Mouse (Mus musculus): ENCODE measurements at regions not wholly inside any gene's neighbourhood (a gene's known extent, or its start where the extent isn't known, plus 50 kb on each side); places are given as distances from the start of the nearest gene placed in this dataset.
"Not testable (repeated sequence)": the region's sequence is repeated elsewhere in the genome, so short reads cannot be mapped to it uniquely, and the experiment has no call there.

DNA sequence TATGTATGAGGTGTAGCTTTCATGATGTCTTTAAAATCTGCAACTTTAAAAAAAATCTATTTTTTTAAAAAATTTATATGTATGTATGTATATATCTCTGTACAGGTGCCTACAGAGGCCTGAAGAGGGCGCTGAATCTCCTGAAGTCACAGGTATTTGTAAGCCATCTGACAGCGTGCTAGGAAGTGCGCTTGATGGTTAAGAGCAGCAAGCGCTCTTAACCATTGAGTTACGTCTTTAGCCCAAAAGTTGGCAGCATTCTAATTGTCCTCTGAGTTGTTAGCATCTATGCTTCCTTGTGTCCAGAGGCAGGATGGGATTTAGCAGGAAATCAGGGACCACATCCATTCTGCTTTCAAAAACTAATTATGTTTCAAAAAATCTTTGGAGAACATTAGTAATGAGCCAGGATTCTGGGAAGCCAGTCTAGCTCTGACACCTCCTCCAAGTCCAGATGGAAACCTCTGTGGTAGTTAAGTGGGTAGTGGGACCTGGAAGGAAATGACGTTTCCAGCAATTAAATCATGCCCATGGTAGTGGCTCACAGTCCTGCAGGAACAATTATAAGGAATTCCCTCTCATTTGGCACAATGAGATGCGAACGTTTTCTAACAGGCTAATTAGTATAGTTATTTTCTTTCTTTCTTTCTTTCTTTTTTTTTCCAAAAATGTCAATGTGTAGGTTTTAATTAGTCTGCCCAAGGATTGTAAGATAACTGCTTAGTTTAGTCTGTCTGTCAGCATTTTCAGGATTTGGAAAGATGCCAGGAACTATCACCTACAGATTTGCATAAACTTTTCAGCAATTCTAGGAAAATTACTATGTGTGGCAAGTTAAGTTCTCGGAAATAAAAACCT lies 333.3 kb upstream of the Tmpo start:
- no peak for ATAC-seq (replicated peaks; ENCODE audit: insufficient number of reproducible peaks, low FRiP score, low TSS enrichment, poor library complexity, severe bottlenecking)

DNA sequence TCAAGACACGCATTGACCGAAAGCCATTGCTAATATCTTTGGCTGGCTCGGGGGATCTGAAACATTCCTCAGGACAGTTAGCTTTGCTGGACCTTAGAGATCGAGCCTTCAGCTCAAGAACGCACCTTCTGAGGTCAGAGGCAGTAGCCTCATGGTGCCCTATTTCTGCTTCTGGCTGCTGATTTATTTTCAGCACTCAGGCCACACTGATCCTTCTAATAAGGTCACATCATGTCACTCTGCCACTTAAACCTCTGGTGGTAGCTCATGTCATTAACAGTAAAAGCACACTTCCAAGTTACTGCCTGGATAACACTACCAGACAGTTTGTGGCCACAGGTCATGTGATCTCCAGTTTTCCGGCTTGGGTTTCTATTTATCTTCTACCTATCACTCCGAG lies 325.9 kb upstream of the Tmpo start:
- ATAC-seq (replicated peaks; ENCODE audit: insufficient number of reproducible peaks, low FRiP score, low TSS enrichment, poor library complexity, severe bottlenecking) = no peak

DNA sequence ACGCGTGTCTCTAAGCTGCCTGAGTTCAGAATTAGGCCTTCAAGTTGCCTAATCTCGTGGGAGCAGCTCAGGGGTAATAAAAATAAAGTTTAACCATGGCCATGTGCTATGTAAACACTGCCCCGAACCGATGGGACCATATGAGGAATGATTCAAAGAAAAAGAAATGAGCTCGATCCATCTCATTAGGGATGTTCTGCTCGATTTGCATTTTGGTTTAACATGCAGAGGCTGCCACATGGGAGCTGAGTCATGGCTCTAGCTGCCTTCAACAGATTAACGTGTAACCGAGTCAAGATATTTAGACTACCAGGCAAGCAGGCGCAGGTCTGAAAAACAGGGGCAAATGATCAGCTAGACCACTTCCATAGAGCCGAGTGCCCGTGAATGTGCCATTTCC lies 323.8 kb upstream of the Tmpo start:
- ATAC-seq (replicated peaks; ENCODE audit: insufficient number of reproducible peaks, low FRiP score, low TSS enrichment, poor library complexity, severe bottlenecking) = no peak

DNA sequence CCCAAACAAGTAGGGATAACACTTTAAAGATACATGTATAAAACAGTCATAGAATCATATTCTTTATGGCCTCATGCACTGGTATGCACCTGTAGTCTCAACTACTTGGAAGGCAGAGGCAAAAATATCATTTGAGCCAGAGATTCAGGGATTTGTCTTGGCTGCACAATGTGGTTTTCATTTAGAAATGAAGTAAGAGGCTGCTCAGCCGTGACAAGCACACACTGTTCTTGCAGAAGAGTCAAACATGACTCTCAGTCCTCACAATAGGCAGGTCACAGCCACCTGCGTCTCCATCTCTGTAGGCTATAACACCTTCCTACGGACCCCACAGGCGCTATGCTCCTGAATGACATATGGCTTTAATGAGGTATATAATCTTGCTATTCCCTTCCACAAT lies 317.4 kb upstream of the Tmpo start:
- ATAC-seq (replicated peaks; ENCODE audit: insufficient number of reproducible peaks, low FRiP score, low TSS enrichment, poor library complexity, severe bottlenecking) = no peak

DNA sequence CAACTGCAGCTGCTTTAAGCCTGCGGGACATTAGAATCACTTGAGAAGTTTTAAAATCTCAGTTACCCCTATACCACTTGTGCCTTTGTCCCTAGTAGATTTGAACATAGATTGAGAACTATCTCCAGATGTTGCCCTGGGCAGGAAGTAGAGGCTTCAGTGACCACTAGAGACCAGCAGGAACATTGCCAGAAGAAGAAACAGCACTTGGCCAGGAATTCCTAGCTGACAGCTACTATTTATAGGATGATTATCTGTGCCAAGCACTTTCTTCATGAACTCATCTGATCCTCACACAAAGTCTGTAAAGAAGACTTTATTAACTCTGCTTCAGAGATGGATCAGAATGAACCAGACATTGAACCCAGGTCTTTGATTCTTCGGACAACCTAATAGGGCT lies 283.6 kb upstream of the Tmpo start:
- no peak for ATAC-seq (replicated peaks; ENCODE audit: insufficient number of reproducible peaks, low FRiP score, low TSS enrichment, poor library complexity, severe bottlenecking)

DNA sequence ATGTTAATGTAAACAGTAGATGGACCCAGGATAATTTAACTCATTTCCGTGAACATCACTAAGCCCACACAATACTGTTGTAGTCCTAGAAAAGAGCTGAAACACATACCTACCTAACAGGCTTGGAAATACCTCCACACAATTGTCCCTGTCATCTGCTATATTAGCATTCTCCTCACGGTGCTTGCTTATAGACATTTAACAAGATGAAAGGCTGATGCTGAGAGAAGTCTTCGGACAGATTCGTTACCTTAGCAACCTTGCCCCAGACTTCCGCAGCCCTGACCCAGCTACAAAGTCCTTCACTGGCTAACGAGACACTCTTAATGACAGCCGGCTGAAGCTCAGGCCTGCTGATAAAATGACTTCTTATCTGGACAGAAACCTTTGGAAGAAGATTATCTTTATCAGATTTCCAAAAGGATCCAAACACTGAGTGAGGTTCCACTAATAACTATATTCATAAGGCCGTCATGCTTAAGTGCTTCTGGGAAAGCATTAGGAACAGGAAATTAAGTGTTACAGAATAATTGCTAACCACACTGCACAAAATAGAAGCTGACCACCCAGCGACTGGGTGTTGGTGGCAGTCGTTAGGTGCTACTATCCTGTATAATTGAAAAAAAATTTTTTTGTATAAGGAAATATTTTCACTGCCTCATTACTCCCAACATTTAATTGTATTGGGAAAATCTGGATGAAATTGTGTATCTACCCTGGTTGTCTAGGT lies 267.0 kb upstream of the Tmpo start:
- no peak for ATAC-seq (replicated peaks; ENCODE audit: insufficient number of reproducible peaks, low FRiP score, low TSS enrichment, poor library complexity, severe bottlenecking)

DNA sequence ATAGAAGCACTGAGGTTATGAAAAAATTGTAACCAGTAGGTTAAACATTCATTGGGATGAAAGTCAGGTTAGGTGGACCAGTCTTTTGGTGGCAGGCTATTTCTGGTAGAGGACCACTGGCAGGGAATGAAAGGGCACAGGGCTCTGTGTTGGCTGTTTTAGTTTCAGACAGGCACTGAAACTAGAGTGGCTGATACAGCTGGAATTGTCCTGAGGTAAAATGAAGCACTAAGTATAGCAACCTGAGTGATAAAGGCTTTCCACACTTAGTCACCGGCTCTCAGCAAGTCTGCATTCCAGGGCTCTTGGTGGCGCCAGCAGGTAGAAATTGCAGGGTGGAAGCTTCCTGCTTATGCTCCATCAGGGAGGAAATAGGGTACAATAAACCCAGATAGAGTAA lies 262.2 kb upstream of the Tmpo start:
- no peak for ATAC-seq (replicated peaks; ENCODE audit: insufficient number of reproducible peaks, low FRiP score, low TSS enrichment, poor library complexity, severe bottlenecking)

DNA sequence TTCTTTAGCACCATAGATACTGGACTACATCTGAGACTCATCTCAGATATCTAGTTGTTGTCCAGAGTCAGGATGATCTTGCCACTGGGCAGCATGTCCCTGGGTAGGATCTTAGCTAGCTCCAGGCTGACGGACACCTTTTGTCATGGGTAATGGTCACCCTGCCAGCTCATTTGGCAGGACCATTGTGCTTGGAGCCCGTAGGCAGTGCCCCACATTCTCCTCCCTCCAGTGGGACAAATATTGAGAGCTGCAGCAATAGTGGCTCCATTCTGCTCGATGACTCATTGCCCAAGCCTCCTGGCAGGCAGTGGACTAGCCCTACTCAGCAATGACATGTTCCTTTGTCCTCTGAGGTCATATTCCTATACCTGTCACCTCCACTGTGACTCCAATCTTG lies 258.9 kb upstream of the Tmpo start:
- ATAC-seq (replicated peaks; ENCODE audit: insufficient number of reproducible peaks, low FRiP score, low TSS enrichment, poor library complexity, severe bottlenecking) = no peak

DNA sequence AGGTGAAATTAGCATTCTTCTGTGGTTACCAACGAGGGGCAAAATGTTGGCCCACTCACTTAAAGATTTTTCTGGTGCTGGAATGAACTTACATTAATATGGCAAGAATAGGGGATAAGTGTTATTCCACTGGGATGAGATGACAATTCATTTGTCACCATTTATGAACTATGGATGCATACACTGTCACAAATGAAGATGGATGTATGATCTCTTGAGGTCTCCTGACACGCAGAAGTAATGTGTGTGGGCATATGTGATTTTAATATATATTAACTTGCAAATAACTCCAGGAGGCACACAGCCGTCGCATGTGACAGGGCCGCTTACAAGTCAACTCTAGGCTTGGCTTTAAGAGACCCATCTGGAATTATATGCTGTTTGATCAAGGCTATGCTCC lies 256.8 kb upstream of the Tmpo start:
- no peak for ATAC-seq (replicated peaks; ENCODE audit: insufficient number of reproducible peaks, low FRiP score, low TSS enrichment, poor library complexity, severe bottlenecking)

DNA sequence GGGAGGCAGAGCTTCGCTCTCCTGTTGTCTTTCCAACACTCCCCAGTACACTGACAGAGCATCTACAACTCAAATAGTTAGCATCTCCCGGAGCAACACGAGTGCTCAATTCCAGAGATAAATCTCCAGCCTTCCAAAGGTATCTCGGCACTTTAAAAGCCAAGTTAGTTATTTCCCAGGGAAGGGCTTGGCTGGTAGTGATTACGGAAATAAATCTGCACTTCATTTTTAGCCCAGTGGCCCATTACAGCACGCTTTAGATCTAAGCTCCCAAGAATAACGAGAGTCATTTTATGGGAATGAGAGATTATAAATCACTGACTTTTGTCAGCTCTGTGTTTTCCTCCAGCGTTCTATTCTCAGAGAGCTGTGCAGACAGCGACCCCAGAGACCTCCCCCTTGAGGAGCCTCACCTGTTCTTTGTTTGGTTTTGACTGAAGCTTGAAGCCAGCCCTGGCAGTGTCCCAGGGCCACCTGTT lies 255.0 kb upstream of the Tmpo start:
- no peak for ATAC-seq (replicated peaks; ENCODE audit: insufficient number of reproducible peaks, low FRiP score, low TSS enrichment, poor library complexity, severe bottlenecking)

DNA sequence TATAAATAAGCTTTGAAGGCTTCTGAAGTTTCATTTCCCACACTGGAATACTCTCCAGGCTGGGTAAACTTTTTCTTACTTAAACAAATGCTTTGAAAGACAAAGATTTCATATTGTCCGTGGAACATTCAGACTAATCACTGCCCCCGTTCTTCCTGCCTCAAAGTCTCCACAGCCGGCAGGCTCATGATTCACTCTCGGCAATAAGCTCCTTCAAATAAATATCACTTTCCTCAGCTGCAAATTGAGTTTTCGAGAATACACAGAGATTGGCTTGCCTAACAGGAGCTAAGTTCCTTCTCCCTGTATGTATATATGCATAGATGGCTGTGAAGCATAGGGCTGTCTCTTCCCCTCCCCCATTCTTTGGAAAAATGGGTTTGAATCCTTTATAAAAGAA lies 249.2 kb upstream of the Tmpo start:
- no peak for ATAC-seq (replicated peaks; ENCODE audit: insufficient number of reproducible peaks, low FRiP score, low TSS enrichment, poor library complexity, severe bottlenecking)

DNA sequence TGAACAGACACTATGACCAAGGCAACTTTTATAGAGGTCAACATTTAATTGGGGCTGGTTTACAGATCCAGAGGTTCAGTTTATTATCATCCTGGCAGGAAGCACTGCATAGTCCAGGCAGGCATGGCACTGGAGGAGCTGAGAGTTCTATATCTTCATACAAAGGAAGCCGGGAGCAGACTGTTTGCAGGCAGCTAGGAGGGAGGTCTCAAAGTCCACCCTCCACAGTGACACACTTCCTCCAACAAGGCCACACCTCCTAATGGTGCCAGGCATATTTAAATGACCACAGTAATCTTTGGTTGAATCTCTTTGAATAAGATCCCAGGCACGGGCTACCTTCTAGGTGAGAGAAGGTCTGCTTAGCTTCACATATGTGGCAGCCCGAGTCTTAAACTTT lies 245.5 kb upstream of the Tmpo start:
- ATAC-seq (replicated peaks; ENCODE audit: insufficient number of reproducible peaks, low FRiP score, low TSS enrichment, poor library complexity, severe bottlenecking) = no peak

DNA sequence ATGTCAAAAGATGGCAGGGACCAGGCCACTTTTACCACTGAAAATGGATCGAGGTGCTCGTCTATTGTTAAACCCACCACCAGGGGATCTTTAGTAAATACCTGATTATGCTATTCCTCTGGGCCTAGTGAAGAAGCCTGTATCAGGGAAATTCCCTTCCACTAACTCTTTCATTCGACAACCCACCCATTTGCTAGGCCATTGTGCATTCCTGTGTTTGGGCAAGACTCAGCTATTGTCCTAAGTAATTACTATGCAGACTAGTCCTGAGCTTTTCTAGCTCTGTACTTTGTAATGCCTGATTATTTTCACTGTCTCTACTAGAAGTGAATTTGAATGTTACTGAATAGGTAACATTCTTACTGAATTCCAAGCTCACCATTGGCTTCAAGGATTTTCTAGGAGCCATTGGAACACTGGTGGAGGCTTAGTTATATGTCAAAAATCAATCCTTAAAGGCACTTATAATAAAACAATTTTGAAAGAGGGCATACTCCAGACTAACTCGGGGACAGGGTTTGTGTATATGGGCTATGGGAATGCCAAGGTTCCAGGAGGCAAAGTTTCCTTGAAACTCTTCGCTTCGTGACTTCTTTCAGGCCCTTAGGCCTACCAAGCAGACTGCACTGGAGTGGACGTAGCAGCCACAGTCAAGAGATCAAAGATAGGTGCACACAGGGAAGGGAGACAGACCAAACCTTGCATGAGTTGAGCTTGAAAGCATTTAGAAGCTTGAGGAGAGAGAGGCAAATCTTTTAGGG lies 244.7 kb upstream of the Tmpo start:
- ATAC-seq (replicated peaks; ENCODE audit: insufficient number of reproducible peaks, low FRiP score, low TSS enrichment, poor library complexity, severe bottlenecking) = not testable (repeated sequence)

DNA sequence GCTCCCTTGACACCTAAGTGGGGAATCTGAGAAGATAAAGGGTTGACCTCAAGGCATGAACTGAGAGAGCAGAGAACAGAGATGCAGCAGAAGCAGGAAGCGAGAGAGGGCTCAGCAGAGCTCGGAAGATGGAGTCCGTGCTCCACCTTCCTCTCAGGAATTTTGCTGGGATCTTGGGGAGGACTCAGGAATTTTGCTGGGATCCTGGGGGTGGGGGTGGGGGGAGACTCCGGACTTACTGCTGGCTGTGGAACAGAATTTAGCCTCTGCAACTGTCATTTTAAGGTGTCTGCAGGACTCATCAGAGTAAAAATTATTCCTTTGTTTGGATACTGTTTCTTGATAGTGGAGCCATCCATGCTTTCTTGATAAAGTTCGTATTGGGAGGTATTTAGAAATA lies 243.7 kb upstream of the Tmpo start:
- no peak for ATAC-seq (replicated peaks; ENCODE audit: insufficient number of reproducible peaks, low FRiP score, low TSS enrichment, poor library complexity, severe bottlenecking)

DNA sequence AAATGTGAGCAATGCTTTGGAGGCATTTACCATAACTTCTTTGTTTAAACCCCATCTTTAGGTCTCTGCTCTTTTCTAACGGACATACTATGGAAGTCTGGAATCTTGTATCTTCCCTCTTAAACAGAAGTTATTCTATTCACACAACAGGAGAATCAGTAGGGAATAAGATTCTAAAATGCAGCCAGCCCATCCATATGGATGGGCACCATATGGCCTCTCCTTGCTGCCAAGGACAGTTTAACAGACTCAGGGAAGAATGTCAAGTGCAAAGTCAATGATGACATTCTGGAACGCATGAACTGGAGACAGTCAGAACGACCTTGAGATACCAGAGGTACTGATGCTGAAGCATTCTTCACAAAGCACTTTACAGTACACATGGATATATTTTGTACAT lies 206.1 kb upstream of the Tmpo start:
- no peak for ATAC-seq (replicated peaks; ENCODE audit: insufficient number of reproducible peaks, low FRiP score, low TSS enrichment, poor library complexity, severe bottlenecking)

DNA sequence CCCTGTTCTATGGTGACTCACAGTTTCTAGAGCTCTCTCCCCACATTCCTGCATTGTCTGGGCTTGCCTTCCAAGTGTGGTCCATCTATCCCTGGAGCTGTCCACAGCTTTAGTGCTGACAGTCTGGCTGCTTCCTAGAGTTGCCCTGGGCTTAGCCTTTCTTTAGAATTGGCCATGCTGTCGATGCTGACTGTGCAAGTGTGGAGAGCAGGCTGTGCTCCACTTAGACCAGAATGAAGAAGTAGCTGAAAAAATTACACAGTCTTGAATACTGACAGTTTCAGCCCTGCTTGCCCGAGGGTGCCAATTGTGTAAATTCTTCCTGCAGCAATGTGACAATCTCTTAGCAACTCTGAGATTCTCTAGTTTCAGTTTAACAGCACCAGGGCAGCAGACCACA lies 203.3 kb upstream of the Tmpo start:
- ATAC-seq (replicated peaks; ENCODE audit: insufficient number of reproducible peaks, low FRiP score, low TSS enrichment, poor library complexity, severe bottlenecking) = no peak

DNA sequence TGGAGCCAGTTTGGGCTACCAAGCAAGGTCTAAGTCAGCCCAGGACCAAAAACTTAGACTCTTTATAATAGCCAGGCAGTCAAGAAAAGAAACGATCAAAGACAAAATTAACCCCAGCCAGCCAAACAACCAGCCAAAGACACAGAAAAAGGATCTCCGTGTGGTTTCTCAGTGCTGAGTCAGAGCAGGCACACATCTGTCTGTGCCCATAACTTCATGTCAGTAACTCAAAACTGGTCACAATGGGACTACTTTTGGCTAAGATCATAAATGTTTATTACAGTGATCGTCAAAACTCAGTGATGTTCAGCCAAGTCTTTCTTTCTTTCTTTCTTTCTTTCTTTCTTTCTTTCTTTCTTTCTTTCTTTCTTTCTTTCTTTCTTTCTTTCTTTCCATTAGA lies 195.6 kb upstream of the Tmpo start:
- ATAC-seq (replicated peaks; ENCODE audit: insufficient number of reproducible peaks, low FRiP score, low TSS enrichment, poor library complexity, severe bottlenecking) = no peak

DNA sequence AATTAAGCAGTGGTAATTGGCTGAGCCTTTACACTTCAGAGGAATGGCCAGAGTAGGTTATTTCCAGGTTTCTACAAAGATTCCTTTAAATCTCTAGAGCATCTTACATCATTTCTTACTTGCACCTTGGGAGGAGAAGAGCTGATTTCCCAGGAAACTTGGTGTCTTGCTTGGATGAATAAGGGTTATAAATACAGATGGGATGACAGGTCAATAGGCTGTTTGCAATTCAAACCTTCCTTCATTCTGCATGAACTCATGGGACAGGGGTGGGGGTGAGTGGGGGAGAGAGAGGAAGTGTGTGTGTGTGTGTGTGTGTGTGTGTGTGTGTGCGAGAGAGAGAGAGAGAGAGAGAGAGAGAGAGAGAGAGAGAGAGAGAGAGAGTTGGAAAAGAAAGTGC lies 186.4 kb upstream of the Tmpo start:
- no peak for ATAC-seq (replicated peaks; ENCODE audit: insufficient number of reproducible peaks, low FRiP score, low TSS enrichment, poor library complexity, severe bottlenecking)

DNA sequence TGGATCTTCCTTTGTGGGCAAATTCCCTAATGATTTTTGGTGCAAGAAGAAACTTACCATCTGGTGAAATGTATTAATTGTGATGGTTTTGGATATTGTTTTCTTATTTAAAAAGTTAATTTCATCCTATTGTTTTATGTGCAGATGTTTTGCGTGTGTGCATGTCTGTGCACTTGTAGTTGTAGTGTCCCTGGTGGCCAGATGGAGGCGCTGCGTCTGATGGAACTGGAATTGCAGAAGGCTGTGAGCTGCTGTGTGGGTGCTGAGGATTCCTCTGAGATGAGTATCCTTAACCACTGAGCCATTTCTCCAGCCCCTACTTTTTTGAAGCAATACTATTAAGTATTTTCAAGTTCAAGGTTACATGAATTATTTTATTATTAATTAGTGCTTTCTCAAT lies 181.5 kb upstream of the Tmpo start:
- no peak for ATAC-seq (replicated peaks; ENCODE audit: insufficient number of reproducible peaks, low FRiP score, low TSS enrichment, poor library complexity, severe bottlenecking)

DNA sequence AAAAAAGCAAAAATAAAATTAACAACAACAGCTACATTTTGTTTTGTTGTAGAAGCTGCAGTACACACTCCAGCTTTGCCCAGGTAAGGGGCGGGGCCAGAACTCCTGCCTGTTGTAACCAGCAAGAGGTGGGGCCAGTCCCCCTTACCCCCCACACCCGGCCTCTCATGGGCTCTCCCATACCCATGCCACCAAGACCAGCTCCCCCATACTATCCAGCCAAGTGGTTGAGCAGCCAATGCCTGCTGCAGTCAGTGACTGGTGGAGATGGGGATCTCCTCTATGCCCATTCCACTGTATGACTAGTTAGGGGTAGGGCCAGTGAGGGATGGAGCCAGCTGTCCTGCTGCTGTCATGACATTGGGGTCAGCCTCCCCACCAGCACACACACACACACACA lies 180.5 kb upstream of the Tmpo start:
- no peak for ATAC-seq (replicated peaks; ENCODE audit: insufficient number of reproducible peaks, low FRiP score, low TSS enrichment, poor library complexity, severe bottlenecking)
